Mouse (Mus musculus) cortical plate, adult 2 months (tissue): Measurements from ENCODE around the gene Chga.

Source experiments
- CTCF ChIP-seq: fragments of 200-500 bp; IDR thresholded peaks from 2 replicates; pipeline ENCODE4 v1.5.1; 2011; ENCODE audit warnings: mild to moderate bottlenecking, control low read depth, low read length; ENCODE audit not compliant: insufficient read depth; ENCODE audit errors: extremely low read depth
- POLR2A ChIP-seq: fragments of 200-500 bp; IDR thresholded peaks from 2 replicates; pipeline ENCODE4 v1.6.1; 2011; ENCODE audit warnings: mild to moderate bottlenecking, low read length, control low read depth; ENCODE audit not compliant: insufficient read depth; ENCODE audit errors: extremely low read depth

GRCm38 (mm10) chr12:102590711-102591360 is 36.1 kb downstream of the Chga start:
- no peak for TF ChIP-seq POLR2A
- TF ChIP-seq CTCF = no peak
